Mouse (Mus musculus) liver, embryonic 14.5 days (tissue): ENCODE data around the gene Troap.

Source experiments
- CTCF ChIP-seq: IDR thresholded peaks from 2 replicates; pipeline ENCODE4 v1.5.1; 2016; ENCODE audit warnings: antibody characterized with exemption, low read depth, control low read depth
- EP300 ChIP-seq: IDR thresholded peaks from 2 replicates; pipeline ENCODE4 v1.6.1; 2016; ENCODE audit warnings: antibody characterized with exemption, low read depth

- TF ChIP-seq CTCF (no peak), EP300 (no peak)
Measured at GRCm38 (mm10) chr15:99082840-99083239, 8.5 kb downstream of the Troap start.
